14 mouse cellular contexts compared by ENCODE assay signal in the genomic region with DNA sequence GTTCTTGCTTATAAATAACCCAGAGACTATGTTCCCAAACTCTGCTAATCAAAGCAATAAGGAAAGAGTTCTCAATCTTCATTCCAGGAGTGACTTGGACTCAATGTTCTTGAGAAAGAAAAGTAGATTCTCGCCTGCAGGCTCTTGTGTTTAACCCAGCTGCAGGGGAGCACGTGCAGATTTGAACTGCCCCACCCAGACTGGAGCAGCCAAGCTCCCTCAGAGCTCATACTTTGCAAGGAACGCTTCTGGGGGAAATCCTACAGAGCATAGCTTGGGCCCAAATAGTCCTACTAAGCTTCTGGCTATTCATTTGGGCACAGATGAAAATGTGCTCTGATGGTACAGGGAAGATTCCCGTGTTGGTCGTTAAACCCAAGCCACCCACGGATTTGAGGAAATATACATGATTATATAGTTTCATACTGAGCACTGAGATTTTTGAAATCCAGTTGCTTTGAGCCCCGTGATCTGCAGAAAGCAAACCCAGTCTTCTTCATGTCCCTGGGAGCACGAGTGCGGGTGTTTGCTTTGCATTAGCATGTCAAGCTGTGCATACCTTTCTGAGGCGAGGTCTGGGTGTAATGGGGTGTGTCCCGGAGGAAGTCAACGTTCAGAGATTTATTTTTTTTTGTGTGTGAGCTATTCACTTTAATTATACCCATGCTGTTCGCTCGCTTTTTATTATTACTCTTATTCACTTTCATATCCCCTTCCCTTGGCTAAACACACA.
DNase-seq lines count a peak whose midpoint lies in the region; ATAC-seq and TF ChIP-seq lines count a peak whose summit lies in the region.
"Had no signal": no experiment of that assay in that cellular context is flagged by ENCODE, and none has a peak within 500 bp of the region (broad histone marks: within the 10 kb centered on the region; RNA-seq: fewer than 3 reads in every experiment).

No protein-coding gene starts in this region.

- ATAC-seq in kidney, embryonic 14.5 days (ENCODE audit: low FRiP score, low TSS enrichment): peak; percentile 62; the same call in 1 of the 2 replicates
- ATAC-seq in intestine, embryonic 15.5 days: peak; percentile 95

- no peak overlapping the region for H3K9ac ChIP-seq in kidney, embryonic 14.5 days (ENCODE audit: low read depth, low read length)
- H3K9ac ChIP-seq in intestine, embryonic 15.5 days: no peak overlapping the region
- H3K9ac ChIP-seq: embryonic facial prominence, embryonic 12.5 days had no signal

- 0 out of 2 replicates have a peak overlapping the region, but pooled peaks have one; percentile 8 for H3K4me2 ChIP-seq in kidney, embryonic 14.5 days (replicated peaks; ENCODE audit: low read depth, low read length)
- peak overlapping the region; percentile 44 for H3K4me2 ChIP-seq in intestine, embryonic 15.5 days (replicated peaks)
- H3K4me2 ChIP-seq: embryonic facial prominence, embryonic 12.5 days had no signal

- intact Hi-C loops in gastrocnemius, postnatal 14 days (cut with DNase I; ENCODE audit: low total_unique reads): no loop called here

- WGBS in kidney, embryonic 14.5 days: 51% methylated on average over 14 of the region's 14 CpGs
- 45% methylated on average over 14 of the region's 14 CpGs for WGBS in intestine, embryonic 15.5 days
- 78% methylated on average over 14 of the region's 14 CpGs for WGBS in cerebellum, adult 2 months

- no peak for DNase-seq in kidney, postnatal 36 days
- peak; percentile 76 for DNase-seq in ES-CJ7 (ENCODE audit: low read depth, low spot score)
- DNase-seq in lung, postnatal 25 days (ENCODE audit: low spot score): peak; percentile 26
- no peak for DNase-seq in B cell, adult 2 months
- DNase-seq in cerebellum, adult 2 months: no peak
- no peak for DNase-seq in gastrocnemius, postnatal 14 days
- DNase-seq: adrenal gland, adult 2 months; heart, postnatal 10 days; right cerebral cortex, adult 18-20 months had no signal

- no peak overlapping the region for H3K4me3 ChIP-seq in kidney, embryonic 14.5 days (ENCODE audit: low read length)
- H3K4me3 ChIP-seq in intestine, embryonic 15.5 days (replicated peaks): no peak overlapping the region
- no peak overlapping the region for H3K4me3 ChIP-seq in cerebellum, adult 2 months (replicated peaks; ENCODE audit: insufficient read depth, low read depth, low read length)
- H3K4me3 ChIP-seq: embryonic facial prominence, embryonic 12.5 days; megakaryocyte, embryonic 14.5 days had no signal

- no peak for TF ChIP-seq POLR2A in cerebellum, adult 2 months (IDR thresholded peaks at IDR 0.05; ENCODE audit: borderline replicate concordance, insufficient read depth, low read length)

- no peaks in the 10 kb centered on the region for H3K4me1 ChIP-seq in kidney, embryonic 14.5 days (ENCODE audit: control insufficient read depth, insufficient read depth, low read length)
- no peaks in the 10 kb centered on the region for H3K4me1 ChIP-seq in intestine, embryonic 15.5 days (replicated peaks)
- no peaks in the 10 kb centered on the region for H3K4me1 ChIP-seq in cerebellum, adult 2 months (ENCODE audit: control insufficient read depth, insufficient read depth, low read length)
- H3K4me1 ChIP-seq: embryonic facial prominence, embryonic 12.5 days; megakaryocyte, embryonic 14.5 days had no signal

- H3K27ac ChIP-seq in kidney, embryonic 14.5 days (ENCODE audit: low read depth, low read length): no peak overlapping the region
- H3K27ac ChIP-seq in intestine, embryonic 15.5 days: no peak overlapping the region
- H3K27ac ChIP-seq in cerebellum, adult 2 months (ENCODE audit: insufficient read depth, low read length): no peak overlapping the region
- H3K27ac ChIP-seq: embryonic facial prominence, embryonic 12.5 days had no signal

- H3K36me3 ChIP-seq in kidney, embryonic 14.5 days (ENCODE audit: control insufficient read depth, insufficient read depth, low read length): no peaks in the 10 kb centered on the region
- no peaks in the 10 kb centered on the region for H3K36me3 ChIP-seq in intestine, embryonic 15.5 days
- H3K36me3 ChIP-seq: embryonic facial prominence, embryonic 12.5 days; G1E had no signal

- no peaks in the 10 kb centered on the region for H3K9me3 ChIP-seq in kidney, embryonic 14.5 days (ENCODE audit: control insufficient read depth, low read length)
- no peaks in the 10 kb centered on the region for H3K9me3 ChIP-seq in intestine, embryonic 15.5 days
- H3K9me3 ChIP-seq: embryonic facial prominence, embryonic 12.5 days; G1E had no signal

- no peaks in the 10 kb centered on the region for H3K27me3 ChIP-seq in kidney, embryonic 14.5 days (ENCODE audit: control insufficient read depth, insufficient read depth, low read length)
- H3K27me3 ChIP-seq in intestine, embryonic 15.5 days (replicated peaks): no peaks in the 10 kb centered on the region
- no peaks in the 10 kb centered on the region for H3K27me3 ChIP-seq in cerebellum, adult 2 months (ENCODE audit: control insufficient read depth, insufficient read depth, low read length)
- H3K27me3 ChIP-seq: embryonic facial prominence, embryonic 12.5 days; megakaryocyte, embryonic 14.5 days had no signal

- no peak for TF ChIP-seq CTCF in cerebellum, adult 2 months (IDR thresholded peaks at IDR 0.05; ENCODE audit: borderline replicate concordance, insufficient read depth, low read depth, low read length)

Comparison
In these comparisons a context has a peak if more than half of its experiments do, and no peak if none do; other contexts are left out.
1. DNase-seq: peak in ES-CJ7 (single experiment) and lung, postnatal 25 days (single experiment); none in kidney, postnatal 36 days (0 of 2), B cell, adult 2 months (0 of 2), cerebellum, adult 2 months (0 of 2) and gastrocnemius, postnatal 14 days (single experiment).